Mouse (Mus musculus): ENCODE data around the gene Ccdc89. TPM values are rescaled to one million over a fixed set of nuclear protein-coding genes. Genes with fewer than 3 reads are reported as not detected.
A peak's percentile ranks its signal among the peaks of the same experiment; 100 is the strongest.

The Ccdc89 gene
- 0.38 and 0.83 TPM in 2 replicates for polyA plus RNA-seq (2011; ENCODE audit: insufficient read length, low read depth, missing spikeins)

DNA sequence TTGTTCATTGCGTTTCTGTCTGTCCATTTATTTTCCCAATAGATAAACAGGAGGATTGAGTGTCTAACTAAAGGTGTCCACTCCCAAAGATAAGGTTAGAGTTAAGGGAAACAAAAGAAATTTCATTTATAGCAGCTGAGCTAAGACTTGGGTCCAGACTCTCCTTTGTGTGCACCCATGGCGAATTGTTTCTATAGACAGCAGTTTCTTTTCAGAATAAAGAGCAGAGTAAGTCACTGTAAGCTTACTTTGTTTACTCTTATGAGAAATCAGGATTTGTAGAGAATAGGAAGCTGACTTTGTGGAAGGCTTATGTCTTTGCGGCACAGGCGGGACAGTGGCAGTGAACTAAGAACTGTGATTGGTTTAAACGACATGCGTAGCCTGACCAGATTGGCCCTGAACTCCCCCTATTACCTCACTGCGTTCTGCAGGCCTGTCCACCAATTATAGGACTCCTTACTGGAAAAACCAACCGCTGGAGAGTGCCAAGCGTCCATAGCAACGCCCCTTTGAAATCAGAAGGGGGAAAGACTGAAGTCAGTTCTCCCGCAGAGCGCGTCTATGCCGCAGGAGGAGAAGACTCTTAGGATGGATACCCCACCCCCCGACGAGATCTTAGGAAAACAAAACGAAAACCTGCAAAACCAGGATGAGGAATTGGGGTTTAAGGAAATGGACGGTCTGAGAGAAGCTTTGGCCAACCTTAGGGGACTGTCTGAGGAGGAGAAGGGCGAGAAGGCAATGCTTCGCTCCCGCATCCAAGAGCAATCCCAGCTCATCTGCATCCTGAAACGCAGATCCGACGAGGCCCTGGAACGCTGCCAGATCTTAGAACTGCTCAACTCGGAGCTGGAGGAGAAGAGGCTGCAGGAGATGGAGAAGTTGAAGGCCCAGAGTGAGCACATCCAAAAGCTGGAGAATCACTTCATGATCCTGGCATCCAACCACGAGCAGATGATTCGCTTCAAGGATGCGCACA, at the start of gene Ccdc89:
Gene Ccdc89, plus strand, starts transcription at position 558 of the 982 bp plus-strand sequence.
- Histone ChIP-seq H3K27ac (ENCODE audit: insufficient read depth, low read length) (no peak within 1 kb of the TSS), H3K4me3 (ENCODE audit: insufficient read depth, low read length) (peak within 1 kb of the TSS; percentile 24)
- TF ChIP-seq POLR2A (IDR thresholded peaks at IDR 0.05; ENCODE audit: low read depth, low read length): 0 out of 2 replicates have a peak, but pooled peaks have one; percentile 35
- no peak for TF ChIP-seq CTCF (IDR thresholded peaks at IDR 0.05; ENCODE audit: borderline replicate concordance, insufficient read depth, low read length)

DNA sequence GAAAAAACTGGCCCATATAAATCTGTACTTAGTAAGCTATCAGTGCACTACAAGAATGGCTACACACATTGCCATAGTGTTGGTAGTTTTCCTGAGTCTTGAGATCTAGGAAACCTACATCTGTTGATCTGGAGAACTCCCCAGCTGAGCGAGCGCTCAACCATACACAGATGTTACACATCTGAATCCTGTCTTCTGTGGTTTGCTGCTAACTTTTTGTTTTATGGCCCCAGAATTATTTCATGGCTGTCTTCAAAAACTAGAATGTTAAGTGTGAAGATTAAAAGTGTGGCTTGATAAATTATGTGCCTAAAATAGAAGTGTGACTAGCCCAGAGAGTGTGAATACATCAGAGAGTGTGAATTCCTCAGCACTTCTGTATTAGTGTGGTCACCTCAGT, 42.0 kb upstream of the Ccdc89 start:
- Histone ChIP-seq H3K4me1 (ENCODE audit: control insufficient read depth, insufficient read depth, low read length) (peaks cover 9% of the 10 kb centered on the region), H3K4me3 (ENCODE audit: insufficient read depth, low read length) (no peak overlapping the region), H3K27ac (ENCODE audit: insufficient read depth, low read length) (no peak overlapping the region)
- TF ChIP-seq POLR2A (IDR thresholded peaks at IDR 0.05; ENCODE audit: low read depth, low read length) (no peak), CTCF (IDR thresholded peaks at IDR 0.05; ENCODE audit: borderline replicate concordance, insufficient read depth, low read length) (no peak)

More for the DNA sequence above, at the start of gene Ccdc89:
- H3K4me1 ChIP-seq (ENCODE audit: control insufficient read depth, insufficient read depth, low read length): no peaks in the 10 kb centered on the region

DNA sequence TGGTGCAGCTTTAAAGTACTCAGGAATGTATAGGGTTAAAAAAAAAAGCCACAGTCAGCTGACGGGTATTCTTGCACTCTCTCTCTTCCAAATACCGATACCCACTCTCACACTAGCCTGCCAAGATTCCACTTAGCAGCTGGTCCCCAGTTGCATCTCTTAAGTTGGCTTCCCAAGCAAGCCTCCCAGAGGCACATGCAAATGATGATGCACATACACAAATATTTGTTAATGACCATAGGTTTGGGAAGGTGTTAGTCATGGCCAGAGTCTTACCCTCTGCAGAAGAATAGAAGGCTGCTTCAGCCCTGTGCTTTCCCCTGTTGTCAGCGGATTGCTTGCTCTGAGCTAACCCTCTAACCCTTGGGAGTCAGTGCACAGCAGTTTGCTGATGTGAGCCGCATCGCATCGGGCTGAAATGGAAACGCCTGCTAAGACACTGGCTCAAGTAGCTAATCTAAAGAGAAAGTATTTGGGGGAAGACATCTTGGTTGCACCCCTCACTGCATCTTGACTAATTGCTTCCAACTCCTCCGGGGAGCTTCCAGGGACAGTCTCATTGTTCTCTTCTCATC, 39.4 kb upstream of the Ccdc89 start:
- Histone ChIP-seq H3K4me1 (ENCODE audit: control insufficient read depth, insufficient read depth, low read length) (peaks cover 9% of the 10 kb centered on the region), H3K4me3 (ENCODE audit: insufficient read depth, low read length) (no peak overlapping the region), H3K27ac (ENCODE audit: insufficient read depth, low read length) (peak overlapping the region; percentile 35)
- no peak for TF ChIP-seq CTCF (IDR thresholded peaks at IDR 0.05; ENCODE audit: borderline replicate concordance, insufficient read depth, low read length)
- TF ChIP-seq POLR2A (IDR thresholded peaks at IDR 0.05; ENCODE audit: low read depth, low read length): no peak

DNA sequence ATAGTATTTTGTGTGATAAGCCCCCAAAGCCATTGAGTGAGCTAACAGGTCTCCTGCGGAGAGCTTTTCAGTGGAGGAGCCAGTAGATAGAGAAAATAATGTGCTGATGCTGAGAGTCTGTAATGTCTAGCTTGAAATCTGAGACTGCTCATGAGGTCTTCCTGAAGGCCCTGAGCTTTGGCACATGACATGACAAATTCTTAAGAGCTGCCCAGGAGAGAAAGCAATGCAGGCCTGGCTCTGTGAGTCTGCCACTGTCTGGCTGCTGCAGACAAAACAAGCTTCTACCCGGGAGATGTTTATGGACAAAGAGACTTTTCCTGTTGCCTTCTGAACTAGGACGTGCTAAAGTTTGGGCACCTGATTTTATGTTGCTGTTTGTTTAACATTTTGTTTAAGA, 36.6 kb upstream of the Ccdc89 start:
- no peak overlapping the region for H3K4me3 ChIP-seq (ENCODE audit: insufficient read depth, low read length)
- H3K27ac ChIP-seq (ENCODE audit: insufficient read depth, low read length): no peak overlapping the region
- no peak for TF ChIP-seq POLR2A (IDR thresholded peaks at IDR 0.05; ENCODE audit: low read depth, low read length)
- no peak for TF ChIP-seq CTCF (IDR thresholded peaks at IDR 0.05; ENCODE audit: borderline replicate concordance, insufficient read depth, low read length)
- peaks cover 7% of the 10 kb centered on the region for H3K4me1 ChIP-seq (ENCODE audit: control insufficient read depth, insufficient read depth, low read length)

DNA sequence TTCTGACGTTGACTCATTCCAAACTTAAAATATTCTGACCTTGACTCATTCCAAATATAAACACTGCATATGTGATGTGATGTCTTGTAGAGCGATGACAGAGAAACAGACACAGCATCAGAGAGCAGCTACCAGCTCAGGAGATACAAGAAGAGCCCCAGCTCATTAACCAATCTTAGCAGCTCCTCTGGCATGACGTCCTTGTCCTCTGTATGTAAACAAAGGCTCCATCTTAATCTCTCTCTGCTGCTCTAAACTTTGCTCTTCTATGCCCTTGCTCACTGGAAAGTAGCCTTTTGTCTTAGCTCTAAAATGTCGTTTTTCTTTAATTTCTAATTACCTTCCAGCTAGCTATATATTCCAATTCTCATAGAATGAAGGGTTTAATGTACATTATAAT, 31.3 kb upstream of the Ccdc89 start:
- Histone ChIP-seq H3K4me1 (ENCODE audit: control insufficient read depth, insufficient read depth, low read length) (peaks cover 12% of the 10 kb centered on the region), H3K4me3 (ENCODE audit: insufficient read depth, low read length) (no peak overlapping the region), H3K27ac (ENCODE audit: insufficient read depth, low read length) (no peak overlapping the region)
- TF ChIP-seq CTCF (IDR thresholded peaks at IDR 0.05; ENCODE audit: borderline replicate concordance, insufficient read depth, low read length) (no peak), POLR2A (IDR thresholded peaks at IDR 0.05; ENCODE audit: low read depth, low read length) (no peak)

GRCm38 (mm10) chr7:90395928-90396327, 30.4 kb upstream of the Ccdc89 start:
- no peak for TF ChIP-seq POLR2A (IDR thresholded peaks at IDR 0.05; ENCODE audit: low read depth, low read length)
- no peak for TF ChIP-seq CTCF (IDR thresholded peaks at IDR 0.05; ENCODE audit: borderline replicate concordance, insufficient read depth, low read length)

DNA sequence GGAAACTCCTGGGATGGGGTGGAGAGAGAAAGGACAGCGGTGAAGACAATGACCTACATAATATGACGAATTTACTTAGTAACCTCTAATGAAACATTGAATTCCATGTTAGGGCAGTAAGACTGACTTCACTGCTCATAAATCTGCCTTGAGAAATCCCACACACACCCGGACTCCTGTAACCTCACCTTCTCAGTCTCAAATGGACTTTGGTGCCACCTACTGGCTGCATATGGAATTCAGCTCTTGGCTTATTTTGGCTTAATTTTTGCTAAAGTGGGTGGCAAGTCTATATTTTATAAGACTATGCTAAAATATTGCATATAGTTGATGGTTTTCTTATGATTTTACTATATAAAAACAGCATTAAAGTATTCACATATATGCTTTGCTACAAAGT, 16.4 kb upstream of the Ccdc89 start:
- TF ChIP-seq POLR2A (IDR thresholded peaks at IDR 0.05; ENCODE audit: low read depth, low read length): no peak
- TF ChIP-seq CTCF (IDR thresholded peaks at IDR 0.05; ENCODE audit: borderline replicate concordance, insufficient read depth, low read length): no peak
- H3K27ac ChIP-seq (ENCODE audit: insufficient read depth, low read length): no peak overlapping the region
- no peak overlapping the region for H3K4me3 ChIP-seq (ENCODE audit: insufficient read depth, low read length)
- no peaks in the 10 kb centered on the region for H3K4me1 ChIP-seq (ENCODE audit: control insufficient read depth, insufficient read depth, low read length)

More at GRCm38 (mm10) chr7:90395928-90396327, 30.4 kb upstream of the Ccdc89 start:
- Histone ChIP-seq H3K27ac (ENCODE audit: insufficient read depth, low read length) (peak overlapping the region; percentile 29; the same call in 1 of the 2 replicates), H3K4me3 (ENCODE audit: insufficient read depth, low read length) (no peak overlapping the region), H3K4me1 (ENCODE audit: control insufficient read depth, insufficient read depth, low read length) (peaks cover 12% of the 10 kb centered on the region)

- no peak for TF ChIP-seq POLR2A (IDR thresholded peaks at IDR 0.05; ENCODE audit: low read depth, low read length)
- TF ChIP-seq CTCF (IDR thresholded peaks at IDR 0.05; ENCODE audit: borderline replicate concordance, insufficient read depth, low read length): no peak
- H3K4me1 ChIP-seq (ENCODE audit: control insufficient read depth, insufficient read depth, low read length): no peaks in the 10 kb centered on the region
- no peak overlapping the region for H3K4me3 ChIP-seq (ENCODE audit: insufficient read depth, low read length)
- H3K27ac ChIP-seq (ENCODE audit: insufficient read depth, low read length): no peak overlapping the region
Observed at GRCm38 (mm10) chr7:90427006-90427405, 629 bp downstream of the Ccdc89 start.

DNA sequence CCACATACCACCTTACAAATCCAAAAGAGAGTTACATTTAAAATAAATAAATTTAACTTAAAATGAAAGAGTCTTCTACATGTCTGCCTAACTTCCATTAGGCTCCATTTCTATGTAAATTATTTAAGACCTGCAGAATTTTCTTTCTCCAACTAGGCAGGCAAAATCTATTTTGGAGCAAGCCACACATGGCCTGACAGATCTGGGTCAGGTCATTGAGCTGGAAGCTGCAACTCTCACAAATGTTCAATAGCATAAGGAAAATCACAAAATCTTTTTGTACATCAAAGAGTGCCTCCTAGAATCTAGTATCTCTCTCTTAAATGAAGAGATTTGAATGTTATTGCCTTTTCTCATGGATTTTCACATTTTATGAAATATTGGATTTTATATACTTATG, 5.8 kb downstream of the Ccdc89 start:
- no peak for TF ChIP-seq POLR2A (IDR thresholded peaks at IDR 0.05; ENCODE audit: low read depth, low read length)
- TF ChIP-seq CTCF (IDR thresholded peaks at IDR 0.05; ENCODE audit: borderline replicate concordance, insufficient read depth, low read length): no peak
- H3K27ac ChIP-seq (ENCODE audit: insufficient read depth, low read length): no peak overlapping the region
- no peaks in the 10 kb centered on the region for H3K4me1 ChIP-seq (ENCODE audit: control insufficient read depth, insufficient read depth, low read length)
- H3K4me3 ChIP-seq (ENCODE audit: insufficient read depth, low read length): no peak overlapping the region

GRCm38 (mm10) chr7:90440044-90440443, 13.7 kb downstream of the Ccdc89 start:
- H3K4me3 ChIP-seq (ENCODE audit: insufficient read depth, low read length): no peak overlapping the region
- no peak overlapping the region for H3K27ac ChIP-seq (ENCODE audit: insufficient read depth, low read length)
- TF ChIP-seq POLR2A (IDR thresholded peaks at IDR 0.05; ENCODE audit: low read depth, low read length) (no peak), CTCF (IDR thresholded peaks at IDR 0.05; ENCODE audit: borderline replicate concordance, insufficient read depth, low read length) (no peak)

More at GRCm38 (mm10) chr7:90440044-90440443, 13.7 kb downstream of the Ccdc89 start:
- no peaks in the 10 kb centered on the region for H3K4me1 ChIP-seq (ENCODE audit: control insufficient read depth, insufficient read depth, low read length)
